Mouse (Mus musculus) spleen, embryonic (tissue): ENCODE measurements at regions not wholly inside any gene's neighbourhood (a gene's known extent, or its start where the extent isn't known, plus 50 kb on each side); places are given as distances from the start of the nearest gene placed in this dataset.

Experiments
- CTCF ChIA-PET: fragments of 350-600 bp; sonication (Branson Sonifier 250); formaldehyde crosslinking; loops from one replicate; lab custom pipeline; 2022; lab: Charles Lee

DNA sequence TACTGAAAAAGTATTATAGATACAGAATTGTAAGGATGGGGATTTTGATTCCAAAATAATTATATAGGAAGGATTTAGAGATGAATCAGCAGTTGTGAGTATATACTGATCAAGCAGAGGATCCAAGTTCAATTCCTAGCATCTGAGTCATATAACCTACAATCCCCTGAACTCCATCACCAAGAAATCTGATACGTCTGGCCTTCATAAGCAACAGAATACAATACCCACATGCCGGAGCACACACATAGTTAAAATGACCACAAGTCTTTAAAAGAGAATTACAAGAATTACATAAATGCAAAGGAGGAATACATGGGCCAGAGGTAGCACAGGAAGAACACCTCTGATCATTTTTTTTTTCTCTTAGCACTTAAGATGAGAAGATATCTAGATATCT, 847.7 kb downstream of the D3Ertd751e start:
- CTCF ChIA-PET = no interaction called here

GRCm38 (mm10) chr3:42593792-42594433, 851.5 kb downstream of the D3Ertd751e start:
- CTCF ChIA-PET = interaction anchor here (0.6 kb wide), 1 partner anchor 37 kb away, joined by 3 read pairs; no protein-coding TSS in a partner anchor

- CTCF ChIA-PET = no interaction called here
Measured at GRCm38 (mm10) chr3:42596686-42597085, 854.3 kb downstream of the D3Ertd751e start.
